Mouse (Mus musculus) retina, postnatal 1 day (tissue): ENCODE data around the gene Srsf12.

Source experiments
- DNase-seq: peaks from one replicate; pipeline ENCODE4 v3.0.0-alpha.2; 2012

Srsf12 gene

DNA sequence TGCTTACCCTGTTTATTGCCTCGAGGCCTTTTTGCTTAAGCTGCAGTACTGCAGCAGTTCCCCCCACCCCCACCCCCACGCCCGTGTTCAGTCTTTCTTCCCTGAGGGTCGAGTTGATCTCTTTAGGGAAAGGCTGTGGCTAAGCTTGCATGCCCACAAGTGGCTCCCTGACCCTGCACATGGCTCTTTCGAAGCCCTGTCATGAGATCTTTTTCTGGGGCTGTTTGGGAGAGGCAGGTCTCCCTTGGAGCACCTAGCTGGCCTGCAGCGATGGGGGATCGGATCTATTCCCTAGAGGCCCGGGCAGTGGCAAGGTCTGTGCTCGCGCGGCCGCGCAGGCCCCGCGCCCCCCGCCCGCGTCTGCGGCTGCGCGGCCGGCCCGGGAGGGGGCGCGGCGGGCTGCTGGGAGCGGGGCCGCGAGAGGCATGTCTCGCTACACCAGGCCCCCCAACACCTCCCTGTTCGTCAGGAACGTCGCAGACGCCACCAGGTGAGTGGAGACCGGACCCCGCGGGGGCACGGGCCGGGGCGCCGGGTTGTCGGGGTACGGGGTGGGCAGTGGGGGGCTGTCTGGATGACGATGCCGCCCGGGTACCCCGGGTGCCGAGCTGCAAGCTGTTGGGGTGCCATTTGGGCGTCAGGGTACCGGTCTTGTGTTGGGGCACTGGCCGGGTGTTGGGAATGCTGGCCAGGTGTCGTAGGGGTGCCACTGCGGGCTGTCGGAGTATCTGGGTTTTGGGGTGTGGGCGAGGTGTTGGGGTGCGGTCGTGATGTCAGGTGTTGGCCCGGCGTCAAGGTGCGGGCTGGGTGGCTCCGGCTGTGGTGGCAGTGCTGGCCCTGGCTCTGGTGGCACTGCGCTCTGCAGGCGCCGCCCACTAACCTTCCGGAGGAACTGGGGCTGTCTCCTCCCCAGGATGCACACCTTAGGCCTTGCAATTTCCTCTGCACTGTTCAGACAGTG, at the start of gene Srsf12:
TSS of gene Srsf12 (plus strand) at position 111 of the 961 bp plus-strand sequence.
- DNase-seq = peak; percentile 71

DNA sequence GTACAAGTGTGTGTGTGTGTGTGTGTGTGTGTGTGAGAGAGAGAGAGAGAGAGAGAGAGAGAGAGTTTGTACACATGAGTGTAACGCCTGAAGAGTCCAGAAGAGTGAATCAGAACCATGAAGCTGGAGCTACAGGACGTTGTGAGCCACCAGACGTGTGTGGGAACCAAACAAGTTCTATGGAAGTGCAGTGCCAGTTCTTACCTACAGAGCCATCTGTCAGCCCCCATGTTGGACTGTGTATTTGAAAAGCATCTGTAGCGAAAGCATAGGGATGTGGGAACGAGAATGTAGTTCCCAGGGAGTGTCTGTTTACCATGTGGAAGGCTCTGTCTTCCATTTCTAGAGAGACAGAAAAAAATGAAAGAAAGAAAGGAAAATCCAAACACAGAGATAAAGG, 25.3 kb upstream of the Srsf12 start:
- DNase-seq = no peak

DNA sequence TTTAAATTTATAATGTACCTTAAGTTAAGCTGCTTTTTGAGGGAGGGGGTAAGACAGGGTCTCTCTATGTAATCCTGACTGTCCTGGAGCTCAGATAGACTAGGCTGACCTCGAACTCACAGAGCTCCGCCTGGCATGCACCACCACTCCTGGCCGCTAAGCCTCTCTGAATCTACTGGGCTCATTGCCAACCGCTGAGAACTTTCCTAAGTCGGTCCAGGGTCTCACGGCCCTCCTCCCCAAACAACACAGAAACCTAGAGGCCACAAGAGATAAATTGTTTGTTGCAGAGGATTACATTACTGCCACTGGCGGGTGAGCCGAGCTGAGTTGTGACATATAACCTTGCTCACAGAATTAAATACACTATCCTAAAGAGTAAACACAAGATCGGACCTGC, 20.6 kb upstream of the Srsf12 start:
- peak; percentile 79 for DNase-seq

DNA sequence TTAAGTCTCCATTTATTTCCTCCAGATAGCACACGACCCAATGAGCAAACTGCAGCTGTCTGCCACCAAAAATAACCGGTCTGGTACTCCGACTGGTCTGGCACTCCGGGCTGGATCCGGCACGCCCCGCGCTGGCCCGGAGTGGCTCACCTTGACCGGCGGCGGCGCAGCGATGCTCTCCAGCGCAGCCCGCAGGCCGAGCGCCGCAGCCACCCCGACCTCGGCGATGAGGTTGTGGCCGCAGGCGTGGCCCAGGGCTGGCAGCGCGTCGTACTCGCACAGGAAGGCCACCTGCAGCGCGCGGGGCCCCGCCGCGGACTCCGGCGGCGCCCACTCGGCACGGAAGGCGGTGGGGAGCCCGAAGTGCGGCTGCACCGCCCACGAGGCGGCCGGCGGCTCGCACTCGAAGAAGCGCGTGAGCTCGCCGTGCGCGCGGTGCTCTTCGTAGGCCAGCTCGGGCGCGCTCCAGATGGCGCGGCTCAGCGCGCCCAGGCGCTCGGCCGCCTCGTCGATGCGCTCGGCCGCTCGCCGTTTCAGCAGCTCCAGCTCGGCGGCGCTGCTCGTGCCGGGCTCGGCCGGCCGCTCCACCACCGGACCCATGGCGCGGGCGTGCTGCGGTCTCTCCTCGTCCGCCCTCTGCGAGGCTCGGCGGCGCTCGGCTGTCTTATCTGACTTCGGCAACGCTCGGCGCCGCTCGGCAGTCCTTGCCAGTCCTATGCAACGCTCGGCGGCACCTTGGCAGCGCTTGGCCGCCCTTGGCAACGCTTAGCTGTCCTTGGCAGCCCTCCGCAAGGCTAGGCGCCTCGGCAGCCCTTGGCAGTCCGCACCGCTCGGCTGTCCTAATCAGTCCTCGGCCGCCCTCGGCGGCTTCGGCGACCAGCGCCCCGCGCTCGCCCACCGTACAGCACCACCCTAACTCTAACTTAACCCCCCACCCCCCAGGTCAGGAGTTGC, 19.7 kb upstream of the Srsf12 start:
- peak; percentile 88 for DNase-seq

DNA sequence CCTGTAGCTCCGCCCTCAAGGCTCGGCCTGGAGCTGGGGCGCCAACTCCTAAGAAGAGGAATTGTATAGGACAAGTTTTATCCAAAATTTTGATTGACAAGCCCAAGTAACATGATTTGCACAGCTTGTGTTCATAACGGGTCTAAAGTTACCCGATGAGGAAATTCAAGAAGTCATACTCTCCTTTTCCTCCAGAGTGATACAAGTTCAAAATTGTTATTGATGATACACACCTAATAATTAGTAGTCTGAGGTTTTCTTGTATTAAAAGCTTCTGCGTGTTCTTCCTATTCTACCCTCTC, 19.1 kb upstream of the Srsf12 start, which contains the start of gene Pm20d2:
TSS of gene Pm20d2 (minus strand) at position 3 of the 302 bp plus-strand sequence.
- no peak for DNase-seq

DNA sequence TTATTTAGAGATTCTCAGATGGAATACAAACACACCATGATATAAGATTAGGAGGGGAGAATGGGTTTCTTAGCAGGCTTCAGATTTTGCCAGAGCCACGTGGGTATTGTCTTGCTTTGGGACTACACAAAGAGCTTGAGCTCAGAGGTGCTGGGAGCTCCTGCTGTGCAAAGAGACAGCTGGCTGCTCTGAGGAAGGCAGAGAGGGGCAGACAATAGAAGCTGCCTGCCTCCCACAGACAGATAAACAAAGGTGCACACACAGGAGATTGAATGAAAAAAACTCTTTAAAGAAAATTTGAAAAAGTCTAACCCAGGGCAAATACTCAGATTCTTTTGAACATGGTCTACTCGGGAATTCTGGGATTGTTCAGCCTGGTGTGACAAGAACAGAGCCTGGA, 10.7 kb upstream of the Srsf12 start:
- DNase-seq = no peak

DNA sequence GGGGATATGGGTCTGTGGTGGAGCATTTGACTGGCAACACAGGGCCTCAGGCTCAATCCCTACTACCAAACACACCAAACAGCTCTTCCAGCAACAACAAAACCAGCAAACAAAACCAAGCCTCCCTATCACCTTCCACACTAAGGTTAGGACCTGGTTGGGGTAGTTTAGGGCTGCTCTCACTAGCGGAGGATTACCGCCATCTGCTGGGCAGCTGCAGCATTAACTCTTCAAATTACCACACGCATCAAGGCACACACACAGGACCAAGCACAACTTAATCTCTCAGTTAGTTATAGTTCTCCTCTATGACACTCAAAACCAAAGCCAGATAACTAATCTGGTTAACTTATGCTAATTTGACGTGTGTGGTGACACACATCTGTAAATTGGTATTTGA, 4.1 kb upstream of the Srsf12 start:
- DNase-seq = peak; percentile 82

DNA sequence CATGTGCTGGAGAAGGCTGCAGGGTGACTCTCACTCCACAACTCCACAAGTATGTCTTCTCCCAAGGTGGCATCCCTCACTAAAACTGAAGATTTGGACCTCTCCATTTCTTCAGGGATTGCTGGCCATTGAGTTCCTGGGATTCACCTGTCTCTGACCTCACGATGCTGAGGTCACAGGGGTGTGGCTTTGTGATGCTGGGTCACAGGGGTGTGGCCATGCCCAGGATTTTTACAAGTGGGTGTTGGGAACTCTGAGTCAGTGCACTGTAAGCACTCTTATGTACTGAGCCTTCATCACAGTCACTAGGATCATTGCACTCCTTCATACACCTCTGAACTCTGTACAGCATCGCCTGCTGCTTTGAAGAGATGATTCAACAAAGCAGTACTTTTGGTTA, 1.2 kb upstream of the Srsf12 start:
- no peak for DNase-seq

DNA sequence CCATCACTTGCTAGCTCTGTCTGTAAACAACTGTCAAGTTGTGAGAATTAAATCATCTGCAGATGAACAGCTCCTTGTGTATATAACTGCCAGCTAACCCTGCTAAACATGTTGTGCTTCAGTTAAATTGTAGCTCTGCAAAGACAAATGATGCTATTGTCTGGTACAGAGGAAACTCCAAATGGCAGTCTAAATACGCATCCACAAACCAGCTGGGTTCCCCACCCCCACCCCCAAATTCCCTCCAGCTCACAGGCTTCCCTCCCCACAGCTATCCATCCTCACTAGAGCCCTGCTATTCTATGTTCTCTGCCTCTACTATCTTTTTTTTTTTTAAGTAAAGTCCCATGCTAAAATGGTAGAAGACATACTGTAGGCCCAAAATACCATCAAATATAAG, 13.1 kb downstream of the Srsf12 start:
- no peak for DNase-seq

DNA sequence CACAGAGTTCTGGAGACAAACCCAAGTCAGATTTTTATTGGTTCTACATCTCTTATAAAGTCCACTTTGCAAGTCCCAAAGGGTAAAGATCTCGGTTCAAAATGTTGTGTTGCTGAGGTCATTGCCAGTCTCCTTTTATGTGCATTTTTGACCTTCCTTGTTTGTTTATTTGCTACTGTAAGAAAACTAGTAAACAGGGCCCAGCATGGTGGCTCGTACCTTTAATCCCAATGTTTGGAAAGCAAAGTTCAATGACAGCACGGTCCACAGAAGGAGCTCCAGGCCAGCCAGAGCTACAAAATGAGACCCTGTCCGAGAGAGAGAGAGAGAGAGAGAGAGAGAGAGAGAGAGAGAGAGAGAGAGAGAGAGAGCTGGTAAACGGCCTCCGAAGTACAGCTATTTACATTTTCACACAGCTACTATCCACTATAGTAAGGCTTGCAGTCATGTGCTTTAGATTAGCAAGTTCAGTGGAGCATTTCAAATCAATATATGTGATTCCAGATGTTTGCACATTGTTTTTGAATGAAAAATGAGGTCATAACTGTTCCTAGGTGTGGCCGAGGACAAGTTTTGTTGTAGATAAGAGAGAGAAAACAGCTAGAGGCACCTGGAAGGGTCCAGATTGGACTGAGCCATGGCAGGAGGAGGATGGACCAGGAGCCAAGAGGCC, 15.3 kb downstream of the Srsf12 start:
- no peak for DNase-seq

DNA sequence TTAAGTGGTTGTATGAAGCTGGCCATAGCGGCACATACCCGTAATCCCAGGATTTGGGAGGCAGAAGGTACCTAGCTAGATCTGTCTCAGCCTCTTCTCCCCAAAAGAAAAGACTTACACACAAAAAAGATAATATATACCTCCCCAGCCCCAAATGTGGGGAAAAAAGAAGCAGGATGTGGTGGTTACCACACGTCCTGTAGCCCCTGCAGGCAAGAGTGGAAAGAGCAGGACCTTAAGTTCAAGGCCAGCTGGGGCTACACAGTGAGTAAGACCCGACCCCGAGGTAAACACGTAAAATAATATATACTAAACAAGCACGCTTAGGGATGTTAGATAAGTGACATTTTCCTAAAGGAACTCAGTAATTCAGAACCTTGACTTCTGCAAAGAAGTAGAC, 18.4 kb downstream of the Srsf12 start:
- DNase-seq = no peak

DNA sequence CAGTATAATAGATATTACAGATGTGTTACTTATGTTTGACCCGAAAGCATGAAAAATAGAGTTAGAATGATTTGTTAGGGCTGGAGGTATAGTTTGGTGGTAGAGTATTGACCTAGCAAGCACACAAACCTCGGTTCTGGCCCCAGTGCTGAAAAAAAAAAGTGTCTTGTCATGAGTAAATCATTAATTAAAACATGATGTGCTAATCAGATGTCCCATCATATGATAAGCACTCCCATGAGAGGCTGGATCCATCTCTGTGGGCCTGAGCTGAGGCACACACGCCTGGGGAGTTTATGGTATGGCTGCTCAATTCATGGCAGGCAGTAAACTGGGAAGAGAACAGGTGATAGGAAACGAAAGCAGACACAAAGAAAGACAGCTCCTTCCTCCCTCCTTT, 20.8 kb downstream of the Srsf12 start:
- no peak for DNase-seq

DNA sequence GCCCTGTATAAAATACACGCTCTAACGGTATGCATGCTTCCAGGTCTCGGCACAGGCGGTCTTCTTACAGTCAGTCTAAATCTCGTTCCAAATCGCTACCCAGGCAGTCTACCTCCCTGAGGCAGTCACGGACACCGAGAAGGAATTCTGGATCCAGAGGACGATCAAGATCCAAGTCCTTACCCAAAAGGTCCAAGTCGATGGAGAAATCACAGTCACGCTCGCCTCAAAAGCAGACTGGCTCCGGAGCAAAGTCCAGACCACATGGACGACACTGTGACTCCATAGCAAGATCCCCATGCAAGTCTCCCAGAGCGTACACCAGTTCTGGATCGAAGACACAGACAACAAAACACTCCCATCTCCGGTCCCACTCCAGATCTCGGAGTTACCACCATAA, 22.1 kb downstream of the Srsf12 start:
- no peak for DNase-seq

DNA sequence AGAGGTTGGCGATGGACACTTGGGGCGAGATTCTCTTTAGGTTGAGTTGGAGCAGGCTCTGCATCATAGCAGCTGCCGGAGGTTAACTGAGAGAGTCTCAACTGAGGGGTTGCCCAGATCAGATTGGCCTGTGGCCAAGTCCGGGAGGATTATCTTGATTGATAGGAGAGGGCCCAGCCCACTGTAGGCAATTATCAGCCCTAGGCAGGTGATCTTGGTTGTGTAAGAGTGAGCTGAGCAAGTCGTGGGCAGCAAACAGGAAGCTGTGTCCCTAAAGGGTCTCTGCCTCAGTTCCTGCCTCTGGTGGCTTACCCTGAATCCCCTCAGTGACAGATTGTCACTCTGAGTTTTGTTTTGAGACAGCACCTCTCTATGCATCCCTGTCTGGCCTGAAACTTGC, 33.7 kb downstream of the Srsf12 start:
- DNase-seq = peak; percentile 88

DNA sequence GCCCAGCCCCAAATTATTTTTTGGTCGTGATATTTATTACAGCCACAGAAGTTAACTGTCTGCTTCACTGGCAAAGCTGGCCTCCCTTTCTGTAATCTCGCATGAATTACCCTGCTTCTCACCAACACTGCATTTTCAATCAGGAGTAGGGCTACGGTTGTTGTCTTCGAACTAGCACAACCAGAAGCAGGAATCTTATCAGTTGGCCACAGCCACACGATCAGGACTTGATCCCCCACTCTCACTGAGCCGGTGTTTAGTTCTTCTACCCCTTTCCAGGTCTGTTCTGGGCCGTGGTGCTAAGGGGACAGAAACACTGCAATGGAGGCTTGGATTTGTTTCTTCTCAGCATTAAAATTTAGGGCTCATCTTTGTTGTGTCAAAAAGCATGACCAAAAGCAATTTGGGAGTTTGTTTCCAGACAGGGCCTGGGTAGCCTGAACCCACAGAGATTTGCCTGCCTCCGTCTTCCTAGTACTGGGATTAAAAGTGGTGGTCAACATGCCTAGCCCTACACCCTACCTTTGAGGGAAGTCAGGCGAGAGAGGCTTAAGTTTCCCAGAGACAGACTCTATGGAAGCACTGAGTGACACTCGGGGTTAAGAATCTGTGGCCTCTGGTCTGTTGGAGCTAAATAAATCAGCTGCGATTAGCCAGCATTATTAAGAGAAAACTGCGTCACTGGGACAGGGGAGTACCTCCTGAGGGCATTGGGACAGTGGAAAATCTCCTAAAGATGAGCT, 34.4 kb downstream of the Srsf12 start:
- DNase-seq = peak; percentile 11

DNA sequence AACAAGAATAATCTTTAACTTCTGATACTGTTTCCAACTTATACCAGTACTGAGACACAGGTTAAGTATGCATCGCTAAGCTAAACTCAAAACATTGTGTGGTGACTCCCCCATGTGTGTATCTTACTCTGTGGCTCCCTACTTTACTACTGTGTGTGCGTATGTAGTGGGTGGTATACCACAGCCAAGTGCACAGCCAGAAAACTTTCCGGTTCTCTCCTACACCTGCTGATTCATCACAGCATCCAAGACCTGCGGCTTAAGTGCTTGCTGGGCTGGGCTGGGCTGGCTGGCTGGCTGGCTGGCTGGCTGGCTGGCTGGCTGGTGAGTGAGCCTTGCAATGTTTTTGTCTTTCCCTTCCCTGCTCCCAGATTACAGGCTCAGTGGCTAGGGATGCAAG, 35.1 kb downstream of the Srsf12 start:
- DNase-seq = no peak

DNA sequence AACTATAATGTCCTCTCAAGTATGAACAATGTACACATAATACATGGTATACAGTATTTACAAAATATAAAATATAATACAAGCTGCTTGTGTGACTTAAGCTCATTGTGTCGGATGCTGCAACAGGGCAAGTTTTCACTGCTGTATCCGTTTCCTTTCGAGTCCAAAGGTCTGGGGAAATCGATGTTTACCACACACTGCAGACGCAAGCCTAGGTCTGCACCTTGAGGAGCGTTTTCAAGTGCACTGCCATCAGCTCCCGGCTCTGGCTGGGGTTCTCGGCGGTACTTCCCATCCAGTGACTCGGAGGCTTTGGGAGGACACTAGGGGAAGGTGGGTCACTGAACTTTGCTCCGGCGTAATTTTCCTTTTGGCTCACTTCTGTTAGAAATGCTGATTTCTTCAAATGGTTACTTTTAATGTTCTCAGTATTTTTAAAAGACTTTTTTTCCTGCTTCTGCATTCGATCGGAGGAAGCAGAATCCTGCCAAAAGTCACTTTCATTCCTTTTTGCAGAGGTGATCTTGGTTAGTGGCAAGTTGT, 37.1 kb downstream of the Srsf12 start:
- DNase-seq = no peak

DNA sequence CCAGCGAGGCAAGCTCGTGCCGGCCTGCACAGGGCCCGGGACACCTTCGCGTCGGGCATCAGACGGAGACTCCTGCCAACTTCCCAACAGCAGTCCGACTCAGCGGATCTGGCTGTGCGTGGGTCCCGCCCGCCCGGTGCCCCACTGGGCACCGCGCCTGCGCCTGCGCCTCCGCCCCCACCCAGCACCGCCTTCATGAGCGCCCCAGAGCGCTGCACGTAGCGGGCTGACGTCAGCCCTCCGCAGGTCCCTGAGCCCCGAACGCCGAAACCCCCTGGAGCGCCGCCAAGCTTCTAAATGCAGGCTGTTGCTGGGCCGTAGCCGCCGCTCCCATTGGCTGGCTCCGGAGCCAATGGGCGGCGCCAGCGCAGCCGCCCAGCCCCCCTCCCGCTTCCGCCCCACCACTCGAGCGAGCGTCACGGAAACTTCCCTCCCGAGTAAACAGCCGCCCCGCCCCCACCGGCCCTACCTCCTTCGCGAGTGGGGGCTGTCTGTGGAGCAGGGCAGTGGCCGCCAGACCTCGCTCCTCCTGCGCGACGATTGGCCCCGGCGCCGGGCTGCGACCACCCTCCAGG, 38.8 kb downstream of the Srsf12 start:
- DNase-seq = peak; percentile 99

DNA sequence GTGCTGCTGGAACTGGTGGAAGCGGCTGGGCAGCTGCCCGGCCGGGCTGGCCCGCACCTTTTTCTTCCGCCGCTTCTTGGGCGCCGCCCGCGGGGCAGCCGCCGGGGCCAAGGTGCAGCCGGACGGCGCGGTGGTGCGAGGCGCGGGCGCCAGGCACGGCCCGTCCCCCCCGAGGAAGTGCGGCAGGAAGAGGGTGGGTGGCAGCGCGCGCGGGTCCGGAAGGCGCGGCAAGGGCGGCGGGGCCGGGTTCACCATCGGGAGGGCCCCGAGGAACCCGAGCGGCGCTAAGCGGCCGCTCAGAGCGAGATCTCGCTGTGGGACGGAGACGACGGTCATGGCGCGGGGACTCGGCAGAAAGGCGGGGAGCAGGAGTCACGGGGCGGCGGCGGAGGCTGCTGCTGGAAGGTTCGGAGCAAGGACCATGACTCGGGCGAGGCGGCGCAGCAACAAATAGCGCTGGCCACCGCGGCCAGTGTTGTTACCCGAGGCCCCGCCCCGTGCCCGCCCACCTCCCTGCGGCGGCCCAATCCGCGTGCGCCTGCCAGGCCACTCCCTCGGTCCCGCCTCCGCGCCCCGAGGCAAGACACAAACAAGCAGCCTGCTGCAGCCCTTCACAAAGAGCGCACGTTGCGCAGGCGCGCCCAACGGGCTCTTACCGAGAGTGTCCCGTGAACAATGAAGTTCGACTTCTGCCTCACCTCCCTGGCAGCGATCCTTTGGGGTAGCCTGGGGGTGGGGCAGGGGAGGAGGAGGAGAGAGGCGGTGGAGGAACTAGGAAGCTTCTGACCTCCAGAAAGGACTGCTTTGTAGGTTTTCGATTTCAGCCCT, 39.5 kb downstream of the Srsf12 start:
- DNase-seq = peak; percentile 99

DNA sequence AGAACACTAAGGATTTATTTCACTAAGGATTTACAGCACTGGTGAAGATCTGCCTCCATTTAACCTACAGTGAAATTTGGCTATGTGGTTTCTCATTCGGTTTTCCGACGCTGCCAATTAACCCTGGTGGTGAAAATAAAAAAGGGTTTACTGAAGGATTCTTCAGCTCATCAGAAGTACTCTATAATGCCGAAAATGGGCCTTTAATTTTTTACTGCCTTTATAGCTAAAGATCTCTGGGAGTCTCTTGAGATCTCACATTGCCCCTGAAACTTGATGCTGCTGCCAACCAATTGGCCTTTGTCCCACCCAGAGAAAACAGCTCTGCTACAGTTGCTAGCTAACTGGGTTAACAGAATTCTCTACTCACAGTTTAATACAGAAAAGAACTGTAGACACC, 40.1 kb downstream of the Srsf12 start:
- DNase-seq = no peak

DNA sequence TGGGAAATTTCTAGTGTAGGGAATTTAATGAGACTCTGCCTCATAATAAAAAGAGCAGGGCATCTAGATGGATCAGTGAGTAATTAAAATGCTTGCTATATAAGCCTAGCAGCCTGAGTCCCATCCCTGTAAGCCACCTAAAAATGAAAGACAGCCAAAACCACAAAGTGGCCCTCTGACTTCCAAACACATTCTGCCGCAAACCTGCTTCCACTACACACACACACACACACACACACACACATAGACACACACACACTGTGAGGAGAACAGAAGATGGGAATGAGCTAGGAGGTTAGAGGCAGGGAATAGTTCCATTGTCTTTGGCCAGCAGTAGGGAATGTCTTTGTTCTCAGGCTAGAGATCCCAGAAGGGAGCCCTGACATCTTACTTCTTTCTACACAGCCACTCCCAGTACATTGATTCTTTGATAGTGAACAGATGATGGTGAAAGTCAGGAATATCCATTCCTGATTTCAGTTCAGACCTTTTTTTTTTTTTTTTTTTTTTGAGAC, 41.0 kb downstream of the Srsf12 start:
- DNase-seq = peak; percentile 31
